Mouse (Mus musculus) forebrain, embryonic 13.5 days (tissue): ENCODE data around the gene P2rx7. TPM values are rescaled to one million over a fixed set of nuclear protein-coding genes. Genes with fewer than 3 reads are reported as not detected.
A peak's percentile ranks its signal among the peaks of the same experiment; 100 is the strongest.

Source experiments
- ATAC-seq: fragments of 200-750 bp; cut with Nextera tagmentation; 2 replicates; pipeline ENCODE4 v1.8.0; 2017
- H3K27ac ChIP-seq: fragments of 300-500 bp; sonication (generic); 2 replicates; pipeline ENCODE4 v1.5.1; 2015; ENCODE audit warnings: inconsistent platforms, mild to moderate bottlenecking, moderate library complexity
- H3K27me3 ChIP-seq: fragments of 300-500 bp; sonication (generic); 2 replicates; pipeline ENCODE4 v1.6.1; 2015; ENCODE audit warnings: mild to moderate bottlenecking, inconsistent platforms
- H3K36me3 ChIP-seq: fragments of 300-500 bp; sonication (generic); 2 replicates; pipeline ENCODE4 v1.6.1; 2015; ENCODE audit warnings: mild to moderate bottlenecking, inconsistent platforms; ENCODE audit not compliant: poor library complexity, severe bottlenecking
- H3K4me1 ChIP-seq: fragments of 300-500 bp; sonication (generic); 2 replicates; pipeline ENCODE4 v1.6.1; 2015; ENCODE audit warnings: inconsistent platforms
- H3K4me2 ChIP-seq: fragments of 300-500 bp; sonication (generic); 2 replicates; pipeline ENCODE4 v1.6.1; 2015; ENCODE audit warnings: inconsistent platforms, mild to moderate bottlenecking, moderate library complexity
- H3K4me3 ChIP-seq: fragments of 300-500 bp; sonication (generic); 2 replicates; pipeline ENCODE4 v1.5.1; 2015; ENCODE audit warnings: mild to moderate bottlenecking, inconsistent platforms
- H3K9ac ChIP-seq: fragments of 300-500 bp; sonication (generic); 2 replicates; pipeline ENCODE4 v1.6.1; 2015; ENCODE audit warnings: mild to moderate bottlenecking, inconsistent platforms
- H3K9me3 ChIP-seq: fragments of 300-500 bp; sonication (generic); replicated peaks from 2 replicates; pipeline ENCODE4 v1.6.1; 2016; ENCODE audit warnings: inconsistent platforms
- WGBS: fragments of 180-500 bp; shearing (Covaris S2); methylation state at CpG from one replicate; pipeline ENCODE4 v1.1.7; 2015; 5-methylcytosine and 5-hydroxymethylcytosine counted together
- polyA plus RNA-seq: library from polyadenylated mRNA; unstranded; fragments of >200 nt; fragmentation: Nextera tagmentation; extraction: Ambion mirVana; gene quantifications from 2 replicates; pipeline ENCODE4 v1.2.1, GENCODE M21; 2015

P2rx7 gene
- polyA plus RNA-seq: 0.69 and 0.85 TPM in 2 replicates

DNA sequence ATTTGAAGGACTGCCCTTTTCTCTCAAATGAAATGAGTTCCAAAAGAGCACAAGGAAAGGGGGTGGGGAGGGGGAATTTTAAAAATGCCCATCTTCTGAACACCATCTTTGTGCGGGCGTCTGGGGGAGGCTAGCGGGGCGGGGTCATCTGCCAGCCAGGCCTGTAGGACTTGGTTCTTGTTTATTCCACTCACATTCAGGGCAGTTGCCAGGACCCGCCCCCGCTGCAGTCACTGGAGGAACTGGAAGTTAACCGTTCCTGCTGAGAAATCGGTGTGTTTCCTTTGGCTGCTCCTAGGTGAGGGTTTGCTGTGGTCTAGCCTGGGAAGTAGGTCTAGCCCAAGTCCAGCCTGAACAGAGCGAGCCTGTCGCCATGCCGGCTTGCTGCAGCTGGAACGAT lies at the start of gene P2rx7:
TSS of gene P2rx7 (plus strand) at position 211 of the 400 bp plus-strand sequence.
- Histone ChIP-seq H3K4me3 (no peak within 1 kb of the TSS), H3K4me2 (no peak within 1 kb of the TSS), H3K4me1 (peaks cover 2% of the 10 kb centered on the region; the same call in 1 of the 2 replicates), H3K9me3 (no peaks in the 10 kb centered on the region), H3K27ac (no peak within 1 kb of the TSS), H3K9ac (no peak within 1 kb of the TSS), H3K36me3 (no peaks in the 10 kb centered on the region), H3K27me3 (no peaks in the 10 kb centered on the region)
- 77% methylated on average over 12 of the region's 12 CpGs for WGBS
- ATAC-seq: no peak

DNA sequence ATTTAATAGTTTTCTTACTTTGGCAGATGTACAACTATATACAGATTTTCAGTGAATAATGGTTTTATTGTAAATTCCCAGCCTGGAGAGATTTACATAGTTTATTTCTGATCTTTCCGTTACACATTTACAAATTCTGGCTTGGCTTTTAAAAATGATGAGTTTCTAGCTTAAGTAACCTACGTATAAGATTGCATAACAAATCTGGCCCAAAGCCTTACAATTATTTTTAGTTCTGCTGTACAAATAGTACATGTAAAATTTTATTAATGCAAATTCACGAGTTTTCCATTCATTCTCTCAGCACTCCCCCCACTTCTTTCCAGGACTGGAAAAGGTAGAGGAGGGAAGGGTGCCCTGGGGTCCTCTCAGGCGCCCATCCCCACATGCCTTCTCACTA lies 48.2 kb upstream of the P2rx7 start:
- no peak overlapping the region for H3K4me3 ChIP-seq
- H3K4me2 ChIP-seq: no peak overlapping the region
- H3K27ac ChIP-seq: no peak overlapping the region
- no peaks in the 10 kb centered on the region for H3K27me3 ChIP-seq
- 87% methylated on average over 4 of the region's 4 CpGs for WGBS
- H3K4me1 ChIP-seq: no peaks in the 10 kb centered on the region
- ATAC-seq: no peak
- H3K9ac ChIP-seq: no peak overlapping the region
- H3K9me3 ChIP-seq: no peaks in the 10 kb centered on the region
- H3K36me3 ChIP-seq: peaks cover 75% of the 10 kb centered on the region

- Histone ChIP-seq H3K36me3 (peaks cover 81% of the 10 kb centered on the region), H3K9me3 (no peaks in the 10 kb centered on the region), H3K4me2 (no peak overlapping the region), H3K4me3 (no peak overlapping the region), H3K27ac (peak overlapping the region; percentile 41; the same call in 1 of the 2 replicates), H3K9ac (no peak overlapping the region), H3K4me1 (no peaks in the 10 kb centered on the region), H3K27me3 (no peaks in the 10 kb centered on the region)
- no peak for ATAC-seq
- WGBS: 92% methylated on average over 11 of the region's 11 CpGs
Measured at GRCm38 (mm10) chr5:122602233-122602632, 41.5 kb upstream of the P2rx7 start.

- Histone ChIP-seq H3K27ac (no peak overlapping the region), H3K27me3 (no peaks in the 10 kb centered on the region), H3K9me3 (no peaks in the 10 kb centered on the region), H3K9ac (no peak overlapping the region), H3K4me2 (no peak overlapping the region), H3K36me3 (peaks cover 78% of the 10 kb centered on the region), H3K4me1 (no peaks in the 10 kb centered on the region), H3K4me3 (no peak overlapping the region)
- no peak for ATAC-seq
- 85% methylated on average over 2 of the region's 2 CpGs for WGBS
Measured at GRCm38 (mm10) chr5:122604894-122605293, 38.8 kb upstream of the P2rx7 start.

GRCm38 (mm10) chr5:122611651-122612050 lies 32.1 kb upstream of the P2rx7 start:
- no peaks in the 10 kb centered on the region for H3K27me3 ChIP-seq
- 75% methylated on average over 5 of the region's 5 CpGs for WGBS
- H3K4me1 ChIP-seq: peaks cover 10% of the 10 kb centered on the region; the same call in 1 of the 2 replicates
- H3K9me3 ChIP-seq: no peaks in the 10 kb centered on the region
- H3K9ac ChIP-seq: no peak overlapping the region
- H3K27ac ChIP-seq: peak overlapping the region; percentile 19; the same call in 1 of the 2 replicates
- no peak for ATAC-seq
- H3K4me3 ChIP-seq: no peak overlapping the region
- peaks cover 29% of the 10 kb centered on the region for H3K36me3 ChIP-seq
- no peak overlapping the region for H3K4me2 ChIP-seq

GRCm38 (mm10) chr5:122613908-122614732 lies 29.6 kb upstream of the P2rx7 start, which contains the start of gene Ift81:
TSS of gene Ift81 (minus strand) at chr5:122614518.
- H3K9ac ChIP-seq: peak within 1 kb of the TSS; percentile 89

DNA sequence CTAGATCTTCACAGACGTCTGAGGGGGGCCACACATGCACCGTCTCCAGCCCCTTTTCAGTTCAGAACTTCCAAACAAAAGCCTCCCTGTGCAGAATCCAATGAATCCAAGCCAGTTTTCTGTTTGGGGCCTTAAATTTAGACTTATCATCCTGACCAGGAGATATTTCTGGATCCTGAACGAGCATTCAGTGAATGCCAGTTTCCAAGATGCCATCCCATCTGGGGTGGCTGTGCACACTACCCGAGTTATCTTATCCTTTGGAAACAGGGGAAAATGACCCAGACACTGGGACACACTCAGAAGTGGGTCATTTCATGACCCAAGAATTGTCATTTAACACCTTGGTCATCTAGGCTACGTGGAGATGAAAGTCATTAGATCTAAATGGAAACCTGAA lies 26.0 kb upstream of the P2rx7 start:
- Histone ChIP-seq H3K4me2 (no peak overlapping the region), H3K4me1 (peaks cover 10% of the 10 kb centered on the region; the same call in 1 of the 2 replicates), H3K9me3 (no peaks in the 10 kb centered on the region), H3K36me3 (no peaks in the 10 kb centered on the region), H3K27ac (no peak overlapping the region), H3K27me3 (no peaks in the 10 kb centered on the region), H3K4me3 (no peak overlapping the region), H3K9ac (no peak overlapping the region)
- no peak for ATAC-seq
- WGBS: 81% methylated on average over 5 of the region's 5 CpGs

More at GRCm38 (mm10) chr5:122613908-122614732, 29.6 kb upstream of the P2rx7 start, which contains the start of gene Ift81:
- Histone ChIP-seq H3K9me3 (no peaks in the 10 kb centered on the region), H3K4me2 (peak within 1 kb of the TSS; percentile 78), H3K4me1 (peaks cover 10% of the 10 kb centered on the region; the same call in 1 of the 2 replicates), H3K4me3 (peak within 1 kb of the TSS; percentile 82), H3K27me3 (no peaks in the 10 kb centered on the region), H3K27ac (peak within 1 kb of the TSS; percentile 87), H3K36me3 (peaks cover 9% of the 10 kb centered on the region; the same call in 1 of the 2 replicates)
- 2% methylated on average over 56 of the region's 67 CpGs for WGBS
- ATAC-seq: peak; percentile 96

DNA sequence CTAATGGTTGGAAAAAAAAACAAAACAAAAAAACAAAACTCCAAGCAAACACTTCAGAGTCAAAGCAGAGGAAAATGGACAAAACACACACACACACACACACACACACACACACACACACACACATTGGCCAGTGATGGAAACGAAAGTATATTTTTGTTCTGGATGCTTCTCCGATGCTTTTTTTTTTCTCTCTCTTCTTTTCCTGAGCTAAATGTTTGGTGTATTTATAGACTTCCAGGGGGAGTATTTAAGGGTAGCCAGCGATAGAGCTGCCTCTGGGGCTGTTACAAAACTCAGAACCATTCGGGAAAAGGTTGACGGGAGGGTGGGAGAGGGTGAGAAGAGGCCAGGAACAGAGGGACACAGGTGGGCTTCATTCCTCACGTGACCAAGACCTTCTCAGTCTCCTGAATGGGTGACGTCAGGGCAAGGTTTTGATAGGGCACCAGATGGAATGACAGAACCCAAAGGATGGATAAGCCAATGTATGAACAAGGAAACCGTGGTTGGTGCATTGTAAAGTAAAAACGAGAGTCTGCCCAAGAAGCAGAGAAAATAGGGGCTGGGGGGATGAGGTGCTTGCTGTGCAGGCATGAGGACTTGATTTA lies 23.9 kb upstream of the P2rx7 start:
- Histone ChIP-seq H3K27ac (no peak overlapping the region), H3K4me2 (no peak overlapping the region), H3K27me3 (no peaks in the 10 kb centered on the region), H3K9me3 (no peaks in the 10 kb centered on the region), H3K4me3 (no peak overlapping the region), H3K4me1 (no peaks in the 10 kb centered on the region), H3K9ac (no peak overlapping the region), H3K36me3 (no peaks in the 10 kb centered on the region)
- ATAC-seq: no peak
- WGBS: 88% methylated on average over 9 of the region's 9 CpGs

DNA sequence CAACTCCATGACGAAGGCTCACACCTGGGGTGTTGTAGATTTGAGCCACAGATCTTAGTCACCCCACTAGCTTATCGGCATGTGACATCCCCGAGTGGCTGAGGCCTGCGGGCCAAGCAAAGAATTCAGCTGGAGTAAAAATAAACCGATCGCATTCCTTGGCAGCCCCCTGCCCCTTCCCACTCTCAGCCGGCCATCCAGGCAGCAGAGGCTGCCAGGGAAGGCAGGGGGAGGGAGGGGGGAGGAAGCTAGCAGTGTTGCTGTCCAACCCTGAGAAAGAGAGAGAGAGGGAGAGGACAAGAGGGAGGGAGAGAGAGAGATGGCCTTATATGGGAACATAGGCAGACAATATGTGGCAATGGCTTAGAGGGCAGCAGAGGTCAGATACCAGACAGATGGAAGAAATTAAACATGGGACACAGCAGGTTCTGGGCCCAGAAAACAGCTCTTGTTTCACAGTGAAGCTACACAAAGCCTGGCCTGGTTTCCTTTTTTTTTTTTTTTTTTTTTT lies 22.3 kb upstream of the P2rx7 start:
- Histone ChIP-seq H3K9me3 (no peaks in the 10 kb centered on the region), H3K4me1 (no peaks in the 10 kb centered on the region), H3K27ac (no peak overlapping the region), H3K4me3 (no peak overlapping the region), H3K27me3 (no peaks in the 10 kb centered on the region), H3K9ac (no peak overlapping the region), H3K36me3 (no peaks in the 10 kb centered on the region), H3K4me2 (no peak overlapping the region)
- WGBS: 40% methylated on average over 7 of the region's 7 CpGs
- ATAC-seq: no peak

DNA sequence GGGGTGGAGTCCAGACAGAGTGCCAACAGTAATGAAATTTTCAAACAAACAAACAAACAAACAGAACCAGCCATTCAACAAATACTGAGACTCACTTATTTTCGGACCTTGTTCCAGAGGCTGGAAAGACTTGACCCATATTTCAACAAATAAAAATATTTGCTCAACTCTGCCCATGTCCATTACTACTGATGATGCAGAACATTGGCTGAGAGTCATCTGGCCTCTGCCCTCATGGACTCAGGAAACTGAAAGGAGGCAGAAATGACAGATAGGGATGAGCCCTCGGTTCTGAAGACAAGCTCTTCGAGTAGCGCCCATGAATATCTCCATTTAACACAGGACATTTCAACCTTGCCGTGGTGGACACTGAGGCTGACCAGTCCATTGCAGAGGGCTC lies 21.2 kb upstream of the P2rx7 start:
- no peak overlapping the region for H3K4me3 ChIP-seq
- H3K4me2 ChIP-seq: no peak overlapping the region
- no peak overlapping the region for H3K27ac ChIP-seq
- no peaks in the 10 kb centered on the region for H3K4me1 ChIP-seq
- WGBS: 88% methylated on average over 5 of the region's 5 CpGs
- H3K36me3 ChIP-seq: no peaks in the 10 kb centered on the region
- no peaks in the 10 kb centered on the region for H3K9me3 ChIP-seq
- H3K27me3 ChIP-seq: no peaks in the 10 kb centered on the region
- H3K9ac ChIP-seq: no peak overlapping the region
- no peak for ATAC-seq

- H3K4me2 ChIP-seq: no peak overlapping the region
- no peaks in the 10 kb centered on the region for H3K27me3 ChIP-seq
- ATAC-seq: no peak
- H3K4me1 ChIP-seq: no peaks in the 10 kb centered on the region
- H3K9ac ChIP-seq: no peak overlapping the region
- H3K4me3 ChIP-seq: no peak overlapping the region
- 72% methylated on average over 9 of the region's 9 CpGs for WGBS
- H3K27ac ChIP-seq: no peak overlapping the region
- no peaks in the 10 kb centered on the region for H3K9me3 ChIP-seq
- no peaks in the 10 kb centered on the region for H3K36me3 ChIP-seq
Measured at GRCm38 (mm10) chr5:122623861-122624260, 19.9 kb upstream of the P2rx7 start.

DNA sequence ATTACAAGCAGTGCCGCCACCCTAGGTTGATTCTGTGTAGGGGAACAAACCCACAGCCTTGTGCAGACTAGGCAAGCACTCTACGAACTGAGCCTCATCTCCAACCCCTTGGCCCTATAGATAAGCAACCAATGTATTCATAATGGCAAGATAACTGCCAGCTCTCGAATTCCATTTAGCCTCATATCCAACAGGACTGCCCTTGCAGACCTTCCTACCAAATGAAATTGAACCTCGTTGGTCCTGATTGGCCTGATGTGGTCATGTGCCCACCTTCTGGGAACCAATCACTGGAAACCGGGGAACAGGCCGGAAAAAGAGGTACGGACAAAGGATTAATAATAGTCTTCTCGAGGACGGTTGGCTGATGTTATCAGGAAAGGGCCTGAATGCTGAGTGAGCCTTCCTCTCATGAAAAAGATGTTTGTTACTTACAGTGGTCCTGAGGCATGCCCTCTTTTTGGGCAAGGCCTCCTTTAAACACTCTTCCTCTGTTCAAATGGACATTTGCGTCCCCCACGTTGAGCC lies 18.7 kb upstream of the P2rx7 start:
- Histone ChIP-seq H3K36me3 (no peaks in the 10 kb centered on the region), H3K27ac (no peak overlapping the region), H3K4me2 (no peak overlapping the region), H3K9ac (no peak overlapping the region), H3K27me3 (no peaks in the 10 kb centered on the region), H3K4me3 (no peak overlapping the region), H3K9me3 (no peaks in the 10 kb centered on the region), H3K4me1 (no peaks in the 10 kb centered on the region)
- no peak for ATAC-seq
- 91% methylated on average over 11 of the region's 11 CpGs for WGBS
